Mouse (Mus musculus): ENCODE data around the gene Phpt1. TPM values are rescaled to one million over a fixed set of nuclear protein-coding genes. Genes with fewer than 3 reads are reported as not detected.
A peak's percentile ranks its signal among the peaks of the same experiment; 100 is the strongest.

Gene Phpt1
- total RNA-seq (2021), result 10 to 100 TPM; 63.0 to 70.0 TPM

- intact Hi-C loops (cut with DNase I), result no loop called here
- peak; percentile 97 for DNase-seq (ENCODE audit: low spot score)
These were observed at the start of gene Phpt1, which contains the start of gene Mamdc4 for GRCm38 (mm10) chr2:25574579-25575431. Gene Phpt1, minus strand, starts transcription at chr2:25575224. Gene Mamdc4, minus strand, starts transcription at chr2:25574845.

- intact Hi-C loops (cut with DNase I), result no loop called here
These were observed 46.5 kb upstream of the Phpt1 start, which contains the start of gene Tmem141 for GRCm38 (mm10) chr2:25621229-25622200. Gene Tmem141, minus strand, starts transcription at chr2:25622005.

GRCm38 (mm10) chr2:25620852-25621228 is 45.8 kb upstream of the Phpt1 start:
- DNase-seq (ENCODE audit: low spot score), result no peak
- intact Hi-C loops (cut with DNase I), result no loop called here

More at GRCm38 (mm10) chr2:25621229-25622200, 46.5 kb upstream of the Phpt1 start, which contains the start of gene Tmem141:
- peak; percentile 76 for DNase-seq (ENCODE audit: low spot score)

- DNase-seq (ENCODE audit: low spot score), result no peak
- intact Hi-C loops (cut with DNase I), result no loop called here
These were observed 45.4 kb upstream of the Phpt1 start for GRCm38 (mm10) chr2:25620386-25620785.

- intact Hi-C loops (cut with DNase I), result no loop called here
- no peak for DNase-seq (ENCODE audit: low spot score)
These were observed 42.6 kb upstream of the Phpt1 start, which contains the start of gene Ccdc183 for GRCm38 (mm10) chr2:25617578-25617977. Gene Ccdc183, minus strand, starts transcription at chr2:25617678.

GRCm38 (mm10) chr2:25616398-25616797 is 41.4 kb upstream of the Phpt1 start:
- no peak for DNase-seq (ENCODE audit: low spot score)
- intact Hi-C loops (cut with DNase I), result no loop called here

GRCm38 (mm10) chr2:25608671-25609070 is 33.6 kb upstream of the Phpt1 start:
- intact Hi-C loops (cut with DNase I), result no loop called here
- no peak for DNase-seq (ENCODE audit: low spot score)

GRCm38 (mm10) chr2:25607761-25608622 is 33.0 kb upstream of the Phpt1 start, which contains the start of gene Rabl6:
Gene Rabl6, minus strand, starts transcription at chr2:25608521.
- intact Hi-C loops (cut with DNase I), result no loop called here
- DNase-seq (ENCODE audit: low spot score), result peak; percentile 80

GRCm38 (mm10) chr2:25602526-25602925 is 27.5 kb upstream of the Phpt1 start:
- no peak for DNase-seq (ENCODE audit: low spot score)
- intact Hi-C loops (cut with DNase I), result no loop called here

- DNase-seq (ENCODE audit: low spot score), result no peak
These were observed 25.0 kb upstream of the Phpt1 start for GRCm38 (mm10) chr2:25600037-25600436.

GRCm38 (mm10) chr2:25598749-25599148 is 23.7 kb upstream of the Phpt1 start:
- DNase-seq (ENCODE audit: low spot score), result no peak
- intact Hi-C loops (cut with DNase I), result no loop called here

More at GRCm38 (mm10) chr2:25600037-25600436, 25.0 kb upstream of the Phpt1 start:
- intact Hi-C loops (cut with DNase I), result no loop called here

GRCm38 (mm10) chr2:25596765-25597510 is 21.9 kb upstream of the Phpt1 start:
- intact Hi-C loops (cut with DNase I), result no loop called here
- no peak for DNase-seq (ENCODE audit: low spot score)

- intact Hi-C loops (cut with DNase I), result no loop called here
- no peak for DNase-seq (ENCODE audit: low spot score)
These were observed 16.8 kb upstream of the Phpt1 start for GRCm38 (mm10) chr2:25591863-25592262.

GRCm38 (mm10) chr2:25588227-25588907 is 13.3 kb upstream of the Phpt1 start:
- no peak for DNase-seq (ENCODE audit: low spot score)
- intact Hi-C loops (cut with DNase I), result no loop called here

GRCm38 (mm10) chr2:25587290-25587689 is 12.3 kb upstream of the Phpt1 start:
- intact Hi-C loops (cut with DNase I), result no loop called here
- no peak for DNase-seq (ENCODE audit: low spot score)

- intact Hi-C loops (cut with DNase I), result no loop called here
- DNase-seq (ENCODE audit: low spot score), result no peak
These were observed 10.6 kb upstream of the Phpt1 start for GRCm38 (mm10) chr2:25585601-25586000.

- DNase-seq (ENCODE audit: low spot score), result no peak
- intact Hi-C loops (cut with DNase I), result no loop called here
These were observed 9.8 kb upstream of the Phpt1 start for GRCm38 (mm10) chr2:25584856-25585255.

- intact Hi-C loops (cut with DNase I), result no loop called here
- no peak for DNase-seq (ENCODE audit: low spot score)
These were observed 9.1 kb upstream of the Phpt1 start for GRCm38 (mm10) chr2:25584152-25584551.
